Mouse (Mus musculus) MEL (cell line): ENCODE data around the gene Nup62. TPM values are rescaled to one million over a fixed set of nuclear protein-coding genes. Genes with fewer than 3 reads are reported as not detected.

Source experiments
- DNase-seq: peaks from one replicate; pipeline ENCODE4 v3.0.0; 2011; ENCODE audit warnings: low read depth, low spot score
- H3K27ac ChIP-seq: 2 replicates; pipeline ENCODE4 v1.5.1; 2012; ENCODE audit warnings: low read depth, mild to moderate bottlenecking, control low read depth, low read length, moderate library complexity; ENCODE audit not compliant: control insufficient read depth
- H3K27me3 ChIP-seq, 2 experiments: fragments of 150-350 bp in 1 of 2; sonication (generic) in 1 of 2; 2 replicates each; pipeline ENCODE4 v1.6.1; 2012; ENCODE audit warnings: low read length in 2 of 2, mild to moderate bottlenecking in 2 of 2, improper control_type of control experiment in 1 of 2, moderate library complexity in 1 of 2; ENCODE audit not compliant: insufficient read depth in 2 of 2, control insufficient read depth in 1 of 2
- H3K36me3 ChIP-seq, 2 experiments: 2 replicates each; pipeline ENCODE4 v1.6.1; 2012 to 2014; ENCODE audit warnings: low read length in 2 of 2, improper control_type of control experiment in 1 of 2, inconsistent platforms in 1 of 2, mild to moderate bottlenecking in 1 of 2; ENCODE audit not compliant: insufficient read depth in 2 of 2, control insufficient read depth in 1 of 2
- H3K4me1 ChIP-seq, 2 experiments: fragments of 150-350 bp in 1 of 2; sonication (generic) in 1 of 2; 2 replicates each; pipeline ENCODE4 v1.6.1; 2012; ENCODE audit warnings: low read length in 2 of 2, improper control_type of control experiment in 1 of 2, mild to moderate bottlenecking in 1 of 2; ENCODE audit not compliant: insufficient read depth in 2 of 2, control insufficient read depth in 1 of 2
- H3K4me3 ChIP-seq, 2 experiments: fragments of 150-350 bp in 1 of 2; sonication (generic) in 1 of 2; 2 replicates each; pipeline ENCODE4 v1.5.1; 2012; ENCODE audit warnings: low read depth in 2 of 2, low read length in 2 of 2, mild to moderate bottlenecking in 2 of 2, moderate library complexity in 2 of 2, control low read depth in 1 of 2, improper control_type of control experiment in 1 of 2; ENCODE audit not compliant: control insufficient read depth in 1 of 2, insufficient read depth in 1 of 2
- H3K79me2 ChIP-seq: 2 replicates; pipeline ENCODE4 v1.6.1; 2012; ENCODE audit warnings: mild to moderate bottlenecking, low read length, moderate library complexity; ENCODE audit not compliant: control insufficient read depth, poor library complexity, insufficient read depth
- H3K9ac ChIP-seq: 2 replicates; pipeline ENCODE4 v1.6.1; 2012; ENCODE audit warnings: low read depth, mild to moderate bottlenecking, control low read depth, low read length, moderate library complexity; ENCODE audit not compliant: control insufficient read depth, poor library complexity, severe bottlenecking
- H3K9me3 ChIP-seq: fragments of 150-350 bp; sonication (generic); replicated peaks from 2 replicates; pipeline ENCODE4 v1.6.1; 2012; ENCODE audit warnings: mild to moderate bottlenecking, low read length, improper control_type of control experiment, moderate library complexity; ENCODE audit not compliant: insufficient read depth
- BHLHE40 ChIP-seq: IDR thresholded peaks from 2 replicates; pipeline ENCODE4 v1.6.1; 2012; ENCODE audit warnings: low read depth, mild to moderate bottlenecking, inconsistent platforms, low read length, improper control_type of control experiment, borderline replicate concordance
- CHD2 ChIP-seq: IDR thresholded peaks from 2 replicates; pipeline ENCODE4 v1.6.1; 2011; ENCODE audit warnings: low read length, improper control_type of control experiment
- CTCF ChIP-seq, 3 experiments: IDR thresholded peaks in 2 of 3; conservative IDR thresholded peaks in 1 of 3; 2 replicates each; pipeline ENCODE4 v1.5.1; 2011 to 2012; ENCODE audit warnings: low read length in 3 of 3, low read depth in 2 of 3, mild to moderate bottlenecking in 2 of 3, improper control_type of control experiment in 1 of 3, inconsistent platforms in 1 of 3, mixed read lengths in 1 of 3, moderate library complexity in 1 of 3; ENCODE audit not compliant: control insufficient read depth in 1 of 3, insufficient read depth in 1 of 3, poor library complexity in 1 of 3, severe bottlenecking in 1 of 3
- EP300 ChIP-seq, 2 experiments: IDR thresholded peaks; 2 replicates each; pipeline ENCODE4 v1.6.1; 2011; ENCODE audit warnings: improper control_type of control experiment in 2 of 2, low read length in 2 of 2, low read depth in 1 of 2, mild to moderate bottlenecking in 1 of 2
- ETS1 ChIP-seq: IDR thresholded peaks from 2 replicates; pipeline ENCODE4 v1.6.1; 2012; ENCODE audit warnings: low read depth, mild to moderate bottlenecking, inconsistent platforms, low read length, improper control_type of control experiment, moderate library complexity
- GABPA ChIP-seq: IDR thresholded peaks from 2 replicates; pipeline ENCODE4 v1.6.1; 2012; ENCODE audit warnings: low read depth, mild to moderate bottlenecking, inconsistent platforms, low read length, improper control_type of control experiment, moderate library complexity
- HCFC1 ChIP-seq: IDR thresholded peaks from 2 replicates; pipeline ENCODE4 v1.6.1; 2012; ENCODE audit warnings: low read depth, mild to moderate bottlenecking, inconsistent platforms, low read length, improper control_type of control experiment, moderate library complexity
- JUND ChIP-seq: IDR thresholded peaks from 2 replicates; pipeline ENCODE4 v1.6.1; 2011; ENCODE audit warnings: low read depth, mild to moderate bottlenecking, improper control_type of control experiment, low read length
- MYB ChIP-seq: IDR thresholded peaks from 2 replicates; pipeline ENCODE4 v1.6.1; 2011; ENCODE audit warnings: mild to moderate bottlenecking, low read depth, low read length, improper control_type of control experiment
- NRF1 ChIP-seq: IDR thresholded peaks from 2 replicates; pipeline ENCODE4 v1.6.1; 2014; ENCODE audit warnings: low read depth, mild to moderate bottlenecking, inconsistent platforms, low read length, improper control_type of control experiment, moderate library complexity; ENCODE audit not compliant: poor library complexity, insufficient read depth, severe bottlenecking
- POLR2AphosphoS2 ChIP-seq: IDR thresholded peaks from 2 replicates; pipeline ENCODE4 v1.6.1; 2011; ENCODE audit warnings: low read length, improper control_type of control experiment
- TAL1 ChIP-seq: IDR thresholded peaks from 2 replicates; pipeline ENCODE4 v1.6.1; 2012; ENCODE audit warnings: mild to moderate bottlenecking, inconsistent platforms, low read length, moderate library complexity, mixed read lengths
- TBP ChIP-seq: IDR thresholded peaks from 2 replicates; pipeline ENCODE4 v1.8.0; 2011; ENCODE audit warnings: low read depth, low read length, improper control_type of control experiment
- UBTF ChIP-seq: IDR thresholded peaks from 2 replicates; pipeline ENCODE4 v1.6.1; 2012; ENCODE audit warnings: low read depth, mild to moderate bottlenecking, inconsistent platforms, low read length, improper control_type of control experiment, moderate library complexity, borderline replicate concordance; ENCODE audit not compliant: insufficient read depth
- ZMIZ1 ChIP-seq: IDR thresholded peaks from 2 replicates; pipeline ENCODE4 v1.6.1; 2012; ENCODE audit warnings: low read depth, mild to moderate bottlenecking, inconsistent platforms, low read length, improper control_type of control experiment, moderate library complexity
- polyA plus RNA-seq, 2 experiments: library from polyadenylated mRNA; stranded (reverse) in 1 of 2; unstranded in 1 of 2; fragments of >175 nt in 1 of 2; fragments of >200 nt in 1 of 2; gene quantifications; 2 replicates each; pipeline versions ENCODE4 v1.2.1 to v1.2.4; 2012; ENCODE audit warnings: low replicate concordance in 2 of 2, low read depth in 1 of 2; ENCODE audit not compliant: insufficient read length in 2 of 2, insufficient read depth in 1 of 2, missing spikeins in 1 of 2
- total RNA-seq: library from RNA; depleted of rRNA; stranded (reverse); fragments of 300-350 nt; gene quantifications from 2 replicates; pipeline ENCODE4 v1.2.3, GENCODE M21; 2012

Nup62 gene
- total and polyA plus RNA-seq, 3 experiments = 136 to 235 TPM; not detected in 1

DNA sequence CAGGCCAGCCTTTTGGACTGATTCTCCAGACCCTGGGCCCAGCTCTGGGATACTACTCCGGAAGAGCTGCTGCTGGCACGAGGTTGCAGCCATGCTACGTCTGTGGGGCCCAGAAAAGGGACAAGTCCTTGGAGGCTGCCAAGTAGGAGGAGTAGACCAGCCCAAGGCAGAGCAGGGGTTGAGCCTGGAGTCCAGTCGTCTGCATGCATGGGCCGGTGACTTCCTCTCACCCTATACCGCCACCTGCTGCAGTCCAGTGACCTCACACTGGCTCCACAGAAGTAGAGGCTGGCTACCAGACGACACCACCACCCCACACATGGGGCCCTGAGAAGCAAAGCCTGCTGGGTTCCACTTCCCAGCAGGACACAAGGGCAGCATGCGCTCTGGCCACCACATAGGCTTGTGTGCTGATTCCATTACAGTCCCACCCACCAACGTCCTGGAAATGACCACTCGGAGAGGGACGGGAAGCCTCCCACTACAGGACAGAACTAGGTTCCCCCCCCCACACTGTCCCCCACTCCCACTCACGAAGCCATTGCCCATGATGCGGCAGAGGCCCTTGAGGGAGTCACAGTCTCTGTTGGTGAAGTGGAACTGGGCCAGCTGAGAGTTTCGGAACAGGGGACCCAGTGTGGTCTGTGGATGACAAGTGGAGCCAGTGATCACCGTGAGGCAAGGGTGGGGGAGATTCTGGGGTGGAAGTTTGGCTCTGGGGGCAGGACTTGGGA, 50.6 kb downstream of the Nup62 start:
- H3K4me1 ChIP-seq = peaks cover 3 to 4% of the 10 kb centered on the region in 2 experiments; a peak in 3 of 4 replicates
- peak; percentile 36 for DNase-seq
- no peaks in the 10 kb centered on the region for H3K9me3 ChIP-seq
- no peak overlapping the region for H3K4me3 ChIP-seq
- no peaks in the 10 kb centered on the region; a peak in 1 of 4 replicates for H3K36me3 ChIP-seq
- H3K9ac ChIP-seq = no peak overlapping the region
- no peaks in the 10 kb centered on the region for H3K27me3 ChIP-seq
- peaks cover 9% of the 10 kb centered on the region for H3K79me2 ChIP-seq
- TF ChIP-seq TBP = no peak
- TF ChIP-seq EP300 (IDR thresholded peaks at IDR 0.05; ENCODE audit: low read depth in 1 of 2, low read length in 2 of 2) = no peak
- TF ChIP-seq POLR2AphosphoS2 = no peak
- no peak for TF ChIP-seq MYB
- TF ChIP-seq JUND = no peak
- TF ChIP-seq GABPA = no peak
- TF ChIP-seq CTCF (IDR thresholded peaks at IDR 0.05 in 2 of 3, conservative IDR thresholded peaks at IDR 0.05 in 1 of 3; ENCODE audit: control insufficient read depth in 1 of 3, insufficient read depth in 1 of 3, low read depth in 2 of 3, low read length in 3 of 3, poor library complexity in 1 of 3, severe bottlenecking in 1 of 3) = 0 out of 6 replicates have a peak, but pooled peaks of 1 of the 3 experiments have one; percentile 7
- peak overlapping the region; percentile 37 for H3K27ac ChIP-seq

DNA sequence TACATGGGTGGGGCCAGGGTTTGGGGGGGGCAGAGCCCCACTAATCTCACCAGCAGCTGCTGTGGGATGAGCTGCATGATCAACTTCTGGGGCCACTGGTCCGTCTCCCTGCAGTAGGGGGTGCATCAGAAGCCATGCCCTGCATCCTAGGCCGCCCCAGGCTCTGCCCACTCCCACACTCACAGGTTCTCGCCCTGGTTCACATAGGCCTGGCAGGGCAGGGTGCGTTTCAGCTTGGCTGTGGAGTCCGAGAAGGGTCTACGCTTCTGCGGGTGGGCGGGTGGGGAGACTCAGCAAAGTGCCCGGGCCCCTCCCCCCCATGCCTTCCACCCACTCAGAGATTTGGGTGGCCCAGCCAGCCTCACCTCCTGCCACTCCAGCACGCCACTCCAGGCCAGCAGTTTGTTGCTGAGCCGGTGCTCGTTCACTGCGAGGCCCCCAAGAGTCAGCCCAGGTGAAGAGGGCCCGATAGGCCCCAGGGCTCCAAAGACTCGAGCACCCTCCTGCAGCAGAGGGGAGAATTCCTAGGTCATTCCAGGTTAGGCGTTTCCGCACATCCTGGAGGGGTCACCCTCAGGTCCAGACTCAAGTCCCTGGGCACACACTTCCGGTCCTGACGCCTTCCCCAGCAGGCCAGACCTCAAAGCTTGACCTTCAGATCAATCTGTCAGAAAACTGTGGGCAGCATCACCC, 51.3 kb downstream of the Nup62 start:
- no peaks in the 10 kb centered on the region for H3K27me3 ChIP-seq
- H3K36me3 ChIP-seq = no peaks in the 10 kb centered on the region; a peak in 1 of 4 replicates
- no peak overlapping the region for H3K27ac ChIP-seq
- DNase-seq = no peak
- TF ChIP-seq NRF1 (no peak), TAL1 (no peak), ETS1 (no peak), CHD2 (no peak), HCFC1 (no peak), ZMIZ1 (no peak), BHLHE40 (no peak), UBTF (no peak)
- H3K79me2 ChIP-seq = peaks cover 9% of the 10 kb centered on the region
- no peaks in the 10 kb centered on the region for H3K9me3 ChIP-seq
- peaks cover 3 to 4% of the 10 kb centered on the region in 2 experiments; a peak in 3 of 4 replicates for H3K4me1 ChIP-seq
- H3K9ac ChIP-seq = no peak overlapping the region
- H3K4me3 ChIP-seq = no peak overlapping the region
